Mouse (Mus musculus) heart, postnatal 0 days (tissue): ENCODE results near the gene Fam120a. TPM values are rescaled to one million over a fixed set of nuclear protein-coding genes. Genes with fewer than 3 reads are reported as not detected.

ENCODE experiments used
- ATAC-seq: fragments of 200-750 bp; cut with Nextera tagmentation; 2 replicates; pipeline ENCODE4 v1.8.0; 2017; ENCODE audit warnings: low read depth, moderate number of reproducible peaks, moderate library complexity; ENCODE audit not compliant: insufficient read depth
- DNase-seq: peaks from one replicate; pipeline ENCODE4 v3.0.0-alpha.2; 2016; ENCODE audit warnings: low spot score
- H3K27ac ChIP-seq: fragments of 300-500 bp; sonication (generic); 2 replicates; pipeline ENCODE4 v1.5.1; 2014; ENCODE audit warnings: low read depth, mild to moderate bottlenecking
- H3K27me3 ChIP-seq: fragments of 300-500 bp; sonication (generic); 2 replicates; pipeline ENCODE4 v1.6.1; 2014; ENCODE audit warnings: low read length, mixed read lengths; ENCODE audit not compliant: control insufficient read depth, insufficient read depth
- H3K36me3 ChIP-seq: fragments of 300-500 bp; sonication (generic); replicated peaks from 2 replicates; pipeline ENCODE4 v1.6.1; 2014; ENCODE audit warnings: low read length, mixed read lengths; ENCODE audit not compliant: control insufficient read depth, insufficient read depth
- H3K4me1 ChIP-seq: fragments of 300-500 bp; sonication (generic); 2 replicates; pipeline ENCODE4 v1.6.1; 2014; ENCODE audit warnings: antibody characterized with exemption; ENCODE audit not compliant: control insufficient read depth, insufficient read depth
- H3K4me2 ChIP-seq: fragments of 300-500 bp; sonication (generic); 2 replicates; pipeline ENCODE4 v1.6.1; 2014; ENCODE audit warnings: low read depth, mild to moderate bottlenecking, low read length, moderate library complexity
- H3K4me3 ChIP-seq: fragments of 300-500 bp; sonication (generic); 2 replicates; pipeline ENCODE4 v1.5.1; 2014; ENCODE audit warnings: low read depth, low read length
- H3K9ac ChIP-seq: fragments of 300-500 bp; sonication (generic); replicated peaks from 2 replicates; pipeline ENCODE4 v1.6.1; 2014; ENCODE audit warnings: low read depth, low read length, mixed read lengths
- H3K9me3 ChIP-seq: fragments of 300-500 bp; sonication (generic); replicated peaks from 2 replicates; pipeline ENCODE4 v1.6.1; 2016; ENCODE audit warnings: low read length; ENCODE audit not compliant: control insufficient read depth
- CTCF ChIP-seq: IDR thresholded peaks from 2 replicates; pipeline ENCODE4 v1.5.1; 2016; ENCODE audit warnings: antibody characterized with exemption, control low read depth, low read depth
- EP300 ChIP-seq: IDR thresholded peaks from 2 replicates; pipeline ENCODE4 v1.6.1; 2016; ENCODE audit warnings: antibody characterized with exemption, low read depth
- WGBS: fragments of 180-500 bp; shearing (Covaris S2); extraction: QIAGEN DNeasy Blood & Tissue Kit; methylation state at CpG from one replicate; pipeline ENCODE4 v1.1.7; 2014; 5-methylcytosine and 5-hydroxymethylcytosine counted together
- polyA plus RNA-seq: library from polyadenylated mRNA; unstranded; fragments of >200 nt; fragmentation: Nextera tagmentation; extraction: Ambion mirVana; gene quantifications from 2 replicates; pipeline ENCODE4 v1.2.1, GENCODE M21; 2015
- total RNA-seq: library from RNA; depleted of rRNA; stranded (reverse); fragments of >200 nt; gene quantifications from 2 replicates; pipeline ENCODE4 v1.2.3, GENCODE M21; 2014; ENCODE audit warnings: low replicate concordance; rRNA removed

Fam120a gene
- total and polyA plus RNA-seq, 2 experiments from 2014 or later: 13.4 to 112 TPM

DNA sequence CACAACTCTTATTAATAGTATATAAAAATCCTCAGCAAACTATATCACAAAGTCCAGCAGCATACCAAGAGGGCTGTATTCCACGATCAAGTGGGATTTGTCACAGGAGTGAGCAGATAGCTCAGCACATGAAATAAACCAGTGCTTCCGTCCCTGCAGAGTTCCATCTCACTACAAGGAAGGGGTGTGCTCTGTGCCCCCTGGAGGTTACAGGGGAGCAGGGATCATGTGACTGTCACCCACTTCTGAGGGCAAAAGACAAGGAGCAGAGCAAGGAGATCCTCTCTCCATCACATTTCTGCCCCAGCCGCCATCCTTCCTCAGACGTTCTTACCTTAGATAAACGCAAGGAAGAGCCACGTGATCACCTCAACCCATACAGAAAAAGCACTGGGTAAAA lies 130.3 kb downstream of the Fam120a start:
- no peak for DNase-seq
- H3K4me1 ChIP-seq: peaks cover 9% of the 10 kb centered on the region; the same call in 1 of the 2 replicates
- 67% methylated on average over 6 of the region's 6 CpGs for WGBS

DNA sequence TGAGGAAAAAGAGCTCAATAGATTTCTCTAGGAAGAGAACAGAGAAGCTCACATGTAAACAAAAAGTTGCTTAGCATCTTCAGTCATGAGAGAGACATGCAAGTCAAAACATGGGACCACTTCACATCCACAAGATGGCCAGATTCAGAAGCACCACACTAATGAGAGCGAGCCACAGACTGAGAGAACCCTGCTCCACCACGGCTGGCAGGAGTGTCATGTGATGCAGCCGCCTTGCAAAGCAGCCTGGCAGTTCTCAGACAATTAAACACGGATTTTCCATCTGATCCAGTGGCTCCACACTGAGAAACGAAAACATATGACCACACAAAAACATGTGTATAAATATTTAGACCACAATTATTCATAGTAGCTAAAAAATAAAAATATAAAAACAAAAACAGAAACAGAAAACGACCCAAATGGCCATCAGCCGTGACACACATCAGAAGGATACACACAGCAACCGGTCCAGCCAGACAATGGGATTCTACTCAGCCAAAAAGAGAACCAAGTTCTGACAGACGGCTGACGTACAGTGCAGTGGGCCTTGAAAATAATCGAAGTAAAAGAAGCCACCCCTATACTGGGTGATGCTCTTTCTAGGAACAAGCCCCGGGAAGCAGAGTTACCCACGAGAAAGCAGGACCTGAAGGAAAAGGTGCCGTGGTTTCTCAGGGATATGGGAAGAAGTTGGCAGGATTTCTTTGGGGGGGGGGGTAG lies 137.1 kb downstream of the Fam120a start:
- no peak overlapping the region for H3K4me3 ChIP-seq
- no peaks in the 10 kb centered on the region for H3K27me3 ChIP-seq
- H3K36me3 ChIP-seq: peaks cover 60% of the 10 kb centered on the region
- no peaks in the 10 kb centered on the region for H3K9me3 ChIP-seq
- H3K4me2 ChIP-seq: no peak overlapping the region
- no peak overlapping the region for H3K27ac ChIP-seq
- no peak overlapping the region for H3K9ac ChIP-seq
- TF ChIP-seq CTCF (no peak), EP300 (no peak)
- no peaks in the 10 kb centered on the region for H3K4me1 ChIP-seq
- ATAC-seq: no peak
- no peak for DNase-seq
- 83% methylated on average over 14 of the region's 14 CpGs for WGBS

More for the DNA sequence above, 130.3 kb downstream of the Fam120a start:
- Histone ChIP-seq H3K36me3 (peaks cover 2% of the 10 kb centered on the region; the same call in 1 of the 2 replicates), H3K9ac (no peak overlapping the region), H3K9me3 (no peaks in the 10 kb centered on the region), H3K27ac (no peak overlapping the region), H3K4me2 (no peak overlapping the region), H3K4me3 (no peak overlapping the region), H3K27me3 (no peaks in the 10 kb centered on the region)
- TF ChIP-seq CTCF (no peak), EP300 (no peak)
- ATAC-seq: no peak

DNA sequence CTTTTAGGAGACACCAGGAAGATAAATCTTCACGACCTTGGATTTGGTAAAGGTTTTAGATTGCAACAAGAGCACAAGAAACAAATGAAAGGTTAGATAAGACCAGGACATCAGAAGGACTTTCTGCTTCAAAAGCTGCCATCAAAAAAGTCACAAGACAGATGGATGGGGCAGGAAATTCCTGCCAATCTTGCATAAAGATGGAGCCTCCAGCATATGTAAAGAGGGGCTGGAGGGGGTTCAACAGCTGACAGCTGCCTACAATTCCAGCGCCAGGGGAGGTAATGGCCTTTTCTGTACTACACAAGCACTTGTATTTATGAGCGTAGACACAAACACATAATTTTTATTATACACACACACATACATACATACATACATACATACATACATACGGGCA lies 138.0 kb downstream of the Fam120a start:
- peaks cover 70% of the 10 kb centered on the region for H3K36me3 ChIP-seq
- 82% methylated on average over 4 of the region's 4 CpGs for WGBS
- H3K9ac ChIP-seq: no peak overlapping the region
- no peak overlapping the region for H3K4me2 ChIP-seq
- DNase-seq (no peak), ATAC-seq (no peak)
- H3K27ac ChIP-seq: no peak overlapping the region
- H3K9me3 ChIP-seq: no peaks in the 10 kb centered on the region
- H3K4me1 ChIP-seq: no peaks in the 10 kb centered on the region
- no peaks in the 10 kb centered on the region for H3K27me3 ChIP-seq
- no peak for TF ChIP-seq EP300
- TF ChIP-seq CTCF: no peak
- no peak overlapping the region for H3K4me3 ChIP-seq

Other genes with a start within 250 kb of the Fam120a start
- 12.7 and 17.9 TPM in 2 replicates for gene Phf2, start 96.9 kb downstream of the Fam120a start, total RNA-seq
- gene Phf2, start 96.9 kb downstream of the Fam120a start, polyA plus RNA-seq: 2.3 and 2.6 TPM in 2 replicates
- 5.4 and 5.5 TPM in 2 replicates for gene Wnk2, start 180.0 kb upstream of the Fam120a start, total RNA-seq
- 1.5 TPM in 2 replicates for gene Wnk2, start 180.0 kb upstream of the Fam120a start, polyA plus RNA-seq
- 75.3 and 102 TPM in 2 replicates for gene Ninj1, start 219.5 kb upstream of the Fam120a start, total RNA-seq
- 94.6 and 97.2 TPM in 2 replicates for gene Ninj1, start 219.5 kb upstream of the Fam120a start, polyA plus RNA-seq
- gene Card19, start 248.0 kb upstream of the Fam120a start, total RNA-seq: 114 and 136 TPM in 2 replicates
- 188 TPM in 2 replicates for gene Card19, start 248.0 kb upstream of the Fam120a start, polyA plus RNA-seq